Mouse (Mus musculus): ENCODE data around the gene Reln. TPM values are rescaled to one million over a fixed set of nuclear protein-coding genes. Genes with fewer than 3 reads are reported as not detected.
A peak's percentile ranks its signal among the peaks of the same experiment; 100 is the strongest.

Reln gene
- polyA plus RNA-seq, 1 experiment from 2014 or later, result 2.4 TPM

GRCm38 (mm10) chr5:22224515-22224914, 120.0 kb downstream of the Reln start:
- Histone ChIP-seq H3K4me1 (ENCODE audit: insufficient read depth, low read depth, low read length) (no peaks in the 10 kb centered on the region), H3K4me3 (ENCODE audit: low read depth, low read length) (no peak overlapping the region), H3K4me2 (replicated peaks; ENCODE audit: low read depth, low read length) (no peak overlapping the region), H3K9me3 (ENCODE audit: low read length) (no peaks in the 10 kb centered on the region), H3K27ac (ENCODE audit: low read length) (no peak overlapping the region), H3K27me3 (replicated peaks; ENCODE audit: insufficient read depth, low read length) (no peaks in the 10 kb centered on the region), H3K36me3 (ENCODE audit: insufficient read depth, low read length) (no peaks in the 10 kb centered on the region), H3K9ac (replicated peaks; ENCODE audit: low read depth) (no peak overlapping the region)
- 58% methylated on average over 4 of the region's 4 CpGs for WGBS
- TF ChIP-seq CTCF (IDR thresholded peaks at IDR 0.05) (no peak), EP300 (IDR thresholded peaks at IDR 0.05) (no peak)
- DNase-seq (ENCODE audit: low spot score) (peak; percentile 6), ATAC-seq (no peak)

GRCm38 (mm10) chr5:22223940-22224339, 120.6 kb downstream of the Reln start:
- DNase-seq (ENCODE audit: low spot score) (no peak), ATAC-seq (no peak)
- Histone ChIP-seq H3K4me3 (ENCODE audit: low read depth, low read length) (no peak overlapping the region), H3K4me2 (replicated peaks; ENCODE audit: low read depth, low read length) (no peak overlapping the region), H3K9ac (replicated peaks; ENCODE audit: low read depth) (no peak overlapping the region), H3K27ac (ENCODE audit: low read length) (no peak overlapping the region), H3K9me3 (ENCODE audit: low read length) (no peaks in the 10 kb centered on the region), H3K4me1 (ENCODE audit: insufficient read depth, low read depth, low read length) (no peaks in the 10 kb centered on the region), H3K27me3 (replicated peaks; ENCODE audit: insufficient read depth, low read length) (no peaks in the 10 kb centered on the region), H3K36me3 (ENCODE audit: insufficient read depth, low read length) (no peaks in the 10 kb centered on the region)
- WGBS, result 63% methylated on average over 2 of the region's 2 CpGs
- TF ChIP-seq CTCF (IDR thresholded peaks at IDR 0.05) (no peak), EP300 (IDR thresholded peaks at IDR 0.05) (no peak)

GRCm38 (mm10) chr5:22208311-22209021, 136.0 kb downstream of the Reln start:
- Histone ChIP-seq H3K4me2 (replicated peaks; ENCODE audit: low read depth, low read length) (no peak overlapping the region), H3K27ac (ENCODE audit: low read length) (no peak overlapping the region), H3K27me3 (replicated peaks; ENCODE audit: insufficient read depth, low read length) (no peaks in the 10 kb centered on the region), H3K9me3 (ENCODE audit: low read length) (no peaks in the 10 kb centered on the region), H3K9ac (replicated peaks; ENCODE audit: low read depth) (no peak overlapping the region), H3K36me3 (ENCODE audit: insufficient read depth, low read length) (no peaks in the 10 kb centered on the region), H3K4me1 (ENCODE audit: insufficient read depth, low read depth, low read length) (no peaks in the 10 kb centered on the region), H3K4me3 (ENCODE audit: low read depth, low read length) (no peak overlapping the region)
- TF ChIP-seq CTCF (IDR thresholded peaks at IDR 0.05) (no peak), EP300 (IDR thresholded peaks at IDR 0.05) (no peak)
- ATAC-seq (no peak), DNase-seq (ENCODE audit: low spot score) (no peak)
- WGBS, result 72% methylated on average over 8 of the region's 8 CpGs

GRCm38 (mm10) chr5:22197926-22198325, 146.6 kb downstream of the Reln start:
- H3K4me1 ChIP-seq (ENCODE audit: insufficient read depth, low read depth, low read length), result no peaks in the 10 kb centered on the region
- H3K9me3 ChIP-seq (ENCODE audit: low read length), result no peaks in the 10 kb centered on the region
- no peaks in the 10 kb centered on the region for H3K36me3 ChIP-seq (ENCODE audit: insufficient read depth, low read length)
- ATAC-seq (no peak), DNase-seq (ENCODE audit: low spot score) (no peak)
- 58% methylated on average over 2 of the region's 2 CpGs for WGBS
- no peak overlapping the region for H3K4me2 ChIP-seq (replicated peaks; ENCODE audit: low read depth, low read length)
- H3K27ac ChIP-seq (ENCODE audit: low read length), result no peak overlapping the region
- H3K4me3 ChIP-seq (ENCODE audit: low read depth, low read length), result no peak overlapping the region
- no peak overlapping the region for H3K9ac ChIP-seq (replicated peaks; ENCODE audit: low read depth)
- no peak for TF ChIP-seq EP300 (IDR thresholded peaks at IDR 0.05)
- no peak for TF ChIP-seq CTCF (IDR thresholded peaks at IDR 0.05)
- no peaks in the 10 kb centered on the region for H3K27me3 ChIP-seq (replicated peaks; ENCODE audit: insufficient read depth, low read length)

GRCm38 (mm10) chr5:22196891-22197290, 147.6 kb downstream of the Reln start:
- H3K9me3 ChIP-seq (ENCODE audit: low read length), result no peaks in the 10 kb centered on the region
- H3K9ac ChIP-seq (replicated peaks; ENCODE audit: low read depth), result no peak overlapping the region
- ATAC-seq (no peak), DNase-seq (ENCODE audit: low spot score) (no peak)
- H3K27ac ChIP-seq (ENCODE audit: low read length), result no peak overlapping the region
- 72% methylated on average over 2 of the region's 2 CpGs for WGBS
- H3K4me2 ChIP-seq (replicated peaks; ENCODE audit: low read depth, low read length), result no peak overlapping the region
- TF ChIP-seq EP300 (IDR thresholded peaks at IDR 0.05) (no peak), CTCF (IDR thresholded peaks at IDR 0.05) (no peak)
- no peak overlapping the region for H3K4me3 ChIP-seq (ENCODE audit: low read depth, low read length)
- no peaks in the 10 kb centered on the region for H3K4me1 ChIP-seq (ENCODE audit: insufficient read depth, low read depth, low read length)
- no peaks in the 10 kb centered on the region for H3K27me3 ChIP-seq (replicated peaks; ENCODE audit: insufficient read depth, low read length)
- H3K36me3 ChIP-seq (ENCODE audit: insufficient read depth, low read length), result no peaks in the 10 kb centered on the region

- H3K9ac ChIP-seq (replicated peaks; ENCODE audit: low read depth), result no peak overlapping the region
- H3K27me3 ChIP-seq (replicated peaks; ENCODE audit: insufficient read depth, low read length), result no peaks in the 10 kb centered on the region
- TF ChIP-seq EP300 (IDR thresholded peaks at IDR 0.05) (no peak), CTCF (IDR thresholded peaks at IDR 0.05) (no peak)
- no peak overlapping the region for H3K27ac ChIP-seq (ENCODE audit: low read length)
- H3K4me1 ChIP-seq (ENCODE audit: insufficient read depth, low read depth, low read length), result no peaks in the 10 kb centered on the region
- no peak for DNase-seq (ENCODE audit: low spot score)
- no peaks in the 10 kb centered on the region for H3K36me3 ChIP-seq (ENCODE audit: insufficient read depth, low read length)
- H3K4me3 ChIP-seq (ENCODE audit: low read depth, low read length), result no peak overlapping the region
- WGBS, result 62% methylated on average over 4 of the region's 4 CpGs
- no peak for ATAC-seq
- H3K9me3 ChIP-seq (ENCODE audit: low read length), result no peaks in the 10 kb centered on the region
- no peak overlapping the region for H3K4me2 ChIP-seq (replicated peaks; ENCODE audit: low read depth, low read length)
These were observed 148.0 kb downstream of the Reln start for GRCm38 (mm10) chr5:22196476-22196875.
